In the genomic region with DNA sequence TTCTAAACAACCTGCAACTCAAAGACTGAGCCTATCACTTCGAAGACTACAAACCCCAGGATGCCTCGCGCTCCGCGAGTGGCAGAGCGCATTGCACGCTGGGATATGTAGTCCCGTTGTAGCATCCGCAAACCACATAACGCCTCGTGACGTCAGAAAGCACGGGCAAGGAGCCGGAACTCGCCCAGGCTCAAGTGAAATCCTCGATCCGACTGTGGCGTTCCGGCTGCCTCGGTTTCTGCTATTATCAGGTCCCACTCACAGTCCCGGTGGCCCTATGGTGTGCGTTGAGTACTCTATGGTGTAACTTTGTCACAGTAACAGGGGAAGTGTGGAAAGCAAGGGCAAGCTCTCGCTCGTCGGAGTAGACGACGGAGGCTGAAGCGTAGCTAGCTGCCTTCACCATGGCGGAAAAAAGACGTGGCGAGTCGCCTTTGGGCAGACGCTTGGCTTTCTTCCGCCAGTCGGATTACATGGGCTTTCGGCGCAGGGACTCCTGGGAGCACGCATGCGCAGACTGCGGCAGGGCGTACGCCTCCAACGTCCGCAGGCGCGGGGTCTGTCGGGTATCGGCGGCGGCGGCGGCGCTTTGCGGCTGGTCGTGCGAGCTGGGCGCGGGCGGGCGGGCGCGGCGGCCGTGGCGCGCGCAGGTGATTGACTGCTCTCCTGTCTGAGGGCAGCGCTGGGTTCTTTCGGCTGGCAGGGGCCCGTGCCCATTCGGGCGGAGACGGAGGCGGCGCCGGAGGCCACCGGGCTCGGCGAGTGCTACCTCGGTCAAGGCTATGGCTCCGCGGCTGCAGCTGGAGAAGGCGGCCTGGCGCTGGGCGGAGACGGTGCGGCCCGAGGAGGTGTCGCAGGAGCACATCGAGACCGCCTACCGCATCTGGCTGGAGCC, we compare ENCODE assay signal across 8 mouse cellular contexts. TPM values are rescaled to one million over a fixed set of nuclear protein-coding genes. Genes with fewer than 3 reads are reported as not detected.
DNase-seq lines count a peak whose midpoint lies in the region; ATAC-seq lines count a peak whose summit lies in the region.

Gene Usp48, plus strand, starts transcription at position 155 of the 895 bp plus-strand sequence.

- H3K4me1 ChIP-seq in heart, embryonic 10.5 days, result peaks cover 36% of the 10 kb centered on the region
- peaks cover 28% of the 10 kb centered on the region for H3K4me1 ChIP-seq in kidney, embryonic 15.5 days

- H3K27ac ChIP-seq in heart, embryonic 10.5 days, result peak within 1 kb of the TSS; percentile 98
- peak within 1 kb of the TSS; percentile 100 for H3K27ac ChIP-seq in kidney, embryonic 15.5 days

- peak within 1 kb of the TSS; percentile 87 for H3K4me2 ChIP-seq in kidney, embryonic 15.5 days

- WGBS in heart, embryonic 10.5 days, result under 1% methylated on average over 92 of the region's 92 CpGs
- WGBS in kidney, embryonic 15.5 days, result under 1% methylated on average over 92 of the region's 92 CpGs

- ATAC-seq in erythroblast, adult 5-6 weeks (replicated peaks; ENCODE audit: low FRiP score, poor library complexity, severe bottlenecking), result peak; percentile 91
- peak; percentile 94 for ATAC-seq in kidney, embryonic 15.5 days (replicated peaks; ENCODE audit: low FRiP score)
- ATAC-seq in monocyte, adult 5-6 weeks (replicated peaks; ENCODE audit: insufficient number of reproducible peaks, low FRiP score, low TSS enrichment, poor library complexity, severe bottlenecking), result peak; percentile 95

- peak; percentile 98 for DNase-seq in B cell, adult 2 months
- peak; percentile 99 for DNase-seq in brain, adult 2 months (ENCODE audit: low read depth, low spot score)
- peak; percentile 99 for DNase-seq in heart, embryonic 10.5 days (ENCODE audit: low spot score)
- DNase-seq in liver, result peak; percentile 99
- DNase-seq in spleen, postnatal 4 days (ENCODE audit: low spot score in 2 of 2), result peak; percentile 99 to 100

- H3K9ac ChIP-seq in kidney, embryonic 15.5 days, result peak within 1 kb of the TSS; percentile 89

- no peaks in the 10 kb centered on the region for H3K27me3 ChIP-seq in heart, embryonic 10.5 days (ENCODE audit: insufficient read depth, poor library complexity, severe bottlenecking)
- H3K27me3 ChIP-seq in kidney, embryonic 15.5 days, result no peaks in the 10 kb centered on the region

- peaks cover 5% of the 10 kb centered on the region; the same call in 1 of the 2 replicates for H3K36me3 ChIP-seq in heart, embryonic 10.5 days
- no peaks in the 10 kb centered on the region; the same call in 1 of the 2 replicates for H3K36me3 ChIP-seq in kidney, embryonic 15.5 days

- no peaks in the 10 kb centered on the region for H3K9me3 ChIP-seq in heart, embryonic 10.5 days
- H3K9me3 ChIP-seq in kidney, embryonic 15.5 days (replicated peaks), result no peaks in the 10 kb centered on the region

- peak within 1 kb of the TSS; percentile 98 for H3K4me3 ChIP-seq in heart, embryonic 10.5 days
- H3K4me3 ChIP-seq in kidney, embryonic 15.5 days (replicated peaks), result peak within 1 kb of the TSS; percentile 83

RNA-seq across cellular contexts. Expression of gene Usp48, which starts in this region (rescaled TPM):
- 37.6 and 43.4 TPM in 2 replicates for total RNA-seq in erythroblast, adult 5-6 weeks (2015; ENCODE audit: low replicate concordance)
- total RNA-seq in erythroblast, adult 5-6 weeks (2017; ENCODE audit: low replicate concordance), result 46.5 and 54.8 TPM in 2 replicates
- polyA plus RNA-seq in heart, embryonic 10.5 days (2016; fragmentation: Nextera tagmentation; extraction: Ambion mirVana), result 47.7 and 56.9 TPM in 2 replicates
- 64.8 and 72.9 TPM in 2 replicates for polyA plus RNA-seq in kidney, embryonic 15.5 days (2015; fragmentation: Nextera tagmentation; extraction: Ambion mirVana)
- total RNA-seq in monocyte, adult 5-6 weeks (2017), result 142 to 333 TPM (median 161 TPM) in 3 replicates

Comparison
In these comparisons a context has a peak if more than half of its experiments do, and no peak if none do; other contexts are left out.
1. Peak in every context shown above with its lines: DNase-seq, ATAC-seq, H3K4me3 ChIP-seq and H3K27ac ChIP-seq.